Mouse (Mus musculus) ES-E14 (cell line): ENCODE data around the gene Dph3.

Source experiments
- CHD2 ChIP-seq: IDR thresholded peaks from 2 replicates; pipeline ENCODE4 v1.6.1; 2014; ENCODE audit warnings: mild to moderate bottlenecking, low read depth, low read length, inconsistent platforms
- HCFC1 ChIP-seq: IDR thresholded peaks from 2 replicates; pipeline ENCODE4 v1.6.1; 2012; ENCODE audit warnings: low read length, inconsistent platforms, borderline replicate concordance; ENCODE audit not compliant: insufficient read depth
- MAFK ChIP-seq: IDR thresholded peaks from 2 replicates; pipeline ENCODE4 v1.6.1; 2014; ENCODE audit warnings: mild to moderate bottlenecking, low read depth, low read length, inconsistent platforms; ENCODE audit not compliant: insufficient read depth
- ZC3H11A ChIP-seq: IDR thresholded peaks from 2 replicates; pipeline ENCODE4 v1.6.1; 2012; ENCODE audit warnings: low read depth, mild to moderate bottlenecking, inconsistent platforms, low read length, borderline replicate concordance
- ZNF384 ChIP-seq: IDR thresholded peaks from 2 replicates; pipeline ENCODE4 v1.6.1; 2012; ENCODE audit warnings: low read depth, low read length, inconsistent platforms

DNA sequence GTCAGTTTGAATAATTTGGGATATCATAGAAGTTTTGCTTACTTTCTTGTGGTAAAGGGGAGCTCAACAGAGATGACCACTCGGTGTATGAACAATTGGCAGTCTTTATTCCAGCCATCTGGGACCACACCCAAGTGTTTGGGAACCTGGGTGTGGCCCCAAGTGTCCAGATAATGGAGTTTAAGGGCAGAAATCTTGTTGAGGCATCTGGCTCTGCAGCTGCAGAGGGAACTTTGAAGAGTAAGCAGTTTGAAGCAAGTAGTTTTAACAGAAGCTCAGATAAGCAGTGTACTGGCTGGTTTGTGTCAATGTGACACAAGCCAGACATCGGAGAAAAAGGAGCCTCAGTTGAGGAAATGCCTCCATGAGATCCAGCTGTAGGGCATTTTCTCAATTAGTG is 48.8 kb upstream of the Dph3 start:
- TF ChIP-seq MAFK (0 out of 2 replicates have a peak, but pooled peaks have one; percentile 15), HCFC1 (no peak), CHD2 (no peak), ZNF384 (no peak), ZC3H11A (no peak)
